Mouse (Mus musculus): ENCODE data around the gene Fam118a.

DNA sequence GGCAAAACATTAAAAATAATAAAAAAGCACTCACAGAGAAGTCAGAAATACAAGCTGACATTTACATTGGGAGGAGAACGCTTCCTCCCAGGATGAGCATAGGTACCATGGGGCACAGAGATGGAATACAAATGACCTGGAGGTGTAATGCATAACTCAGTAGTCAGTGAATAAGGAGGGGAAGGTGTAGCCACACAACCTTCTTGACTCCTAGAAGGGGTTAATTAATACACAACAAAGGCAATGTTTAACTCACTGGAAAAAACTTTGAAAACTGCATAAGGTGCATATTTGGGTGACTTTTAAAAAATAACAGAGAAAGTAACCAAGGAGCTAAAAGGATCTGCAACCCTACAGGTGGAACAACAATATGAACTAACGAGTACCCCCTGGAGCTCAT is 43.9 kb downstream of the Fam118a start:
- TF ChIP-seq CTCF (IDR thresholded peaks at IDR 0.05; ENCODE audit: insufficient read depth, low read length) (no peak), POLR2A (IDR thresholded peaks at IDR 0.05; ENCODE audit: borderline replicate concordance, extremely low read depth, low read depth, low read length) (no peak)

Data from lung, adult 2 months (tissue).